Mouse (Mus musculus): ENCODE measurements around the gene Atoh7. TPM values are rescaled to one million over a fixed set of nuclear protein-coding genes. Genes with fewer than 3 reads are reported as not detected.

The Atoh7 gene
- 0.98 TPM for polyA plus RNA-seq (2015; fragmentation: Illumina TruSeq; extraction: RNeasy Lipid Tissue Mini Kit (QIAGEN cat#74804); ENCODE audit: insufficient read depth, low read depth, low replicate concordance)

GRCm38 (mm10) chr10:63099521-63099920, at the start of gene Atoh7:
Gene Atoh7, plus strand, starts transcription at chr10:63099651.

GRCm38 (mm10) chr10:63059862-63060261, 39.6 kb upstream of the Atoh7 start, which contains the start of gene Pbld1:
Gene Pbld1, plus strand, starts transcription at chr10:63060162.

Other genes starting within 250 kb of the Atoh7 start
- 0.39 TPM for gene Tet1, start 190.7 kb upstream of the Atoh7 start, polyA plus RNA-seq (2015; fragmentation: Illumina TruSeq; extraction: RNeasy Lipid Tissue Mini Kit (QIAGEN cat#74804); ENCODE audit: insufficient read depth, low read depth, low replicate concordance)
- gene Slc25a16, start 179.0 kb upstream of the Atoh7 start, polyA plus RNA-seq (2015; fragmentation: Illumina TruSeq; extraction: RNeasy Lipid Tissue Mini Kit (QIAGEN cat#74804); ENCODE audit: insufficient read depth, low read depth, low replicate concordance), result 3.2 TPM
- 0.48 TPM for gene Dna2, start 152.6 kb upstream of the Atoh7 start, polyA plus RNA-seq (2015; fragmentation: Illumina TruSeq; extraction: RNeasy Lipid Tissue Mini Kit (QIAGEN cat#74804); ENCODE audit: insufficient read depth, low read depth, low replicate concordance)
- 3.1 TPM for gene Rufy2, start 119.4 kb upstream of the Atoh7 start, polyA plus RNA-seq (2015; fragmentation: Illumina TruSeq; extraction: RNeasy Lipid Tissue Mini Kit (QIAGEN cat#74804); ENCODE audit: insufficient read depth, low read depth, low replicate concordance)
- gene Hnrnph3, start 75.4 kb upstream of the Atoh7 start, polyA plus RNA-seq (2015; fragmentation: Illumina TruSeq; extraction: RNeasy Lipid Tissue Mini Kit (QIAGEN cat#74804); ENCODE audit: insufficient read depth, low read depth, low replicate concordance), result 25.9 TPM
- gene Pbld2, start 75.3 kb upstream of the Atoh7 start, polyA plus RNA-seq (2015; fragmentation: Illumina TruSeq; extraction: RNeasy Lipid Tissue Mini Kit (QIAGEN cat#74804); ENCODE audit: insufficient read depth, low read depth, low replicate concordance), result 12.7 TPM
- gene Pbld1, start 39.5 kb upstream of the Atoh7 start, polyA plus RNA-seq (2015; fragmentation: Illumina TruSeq; extraction: RNeasy Lipid Tissue Mini Kit (QIAGEN cat#74804); ENCODE audit: insufficient read depth, low read depth, low replicate concordance), result 36.3 TPM
- gene Mypn, start 104.3 kb downstream of the Atoh7 start, polyA plus RNA-seq (2015; fragmentation: Illumina TruSeq; extraction: RNeasy Lipid Tissue Mini Kit (QIAGEN cat#74804); ENCODE audit: insufficient read depth, low read depth, low replicate concordance), result not detected
- gene Herc4, start 144.2 kb downstream of the Atoh7 start, polyA plus RNA-seq (2015; fragmentation: Illumina TruSeq; extraction: RNeasy Lipid Tissue Mini Kit (QIAGEN cat#74804); ENCODE audit: insufficient read depth, low read depth, low replicate concordance), result 12.5 TPM

All from pancreas, adult 10 weeks (tissue).